Mouse (Mus musculus) embryonic facial prominence, embryonic 12.5 days (tissue): ENCODE results near the gene Elmo1. TPM values are rescaled to one million over a fixed set of nuclear protein-coding genes. Genes with fewer than 3 reads are reported as not detected.

Experiments used
- ATAC-seq: fragments of 200-750 bp; cut with Nextera tagmentation; 2 replicates; pipeline ENCODE4 v1.8.0; 2017; ENCODE audit not compliant: insufficient number of reproducible peaks, insufficient read depth, low FRiP score, low TSS enrichment
- H3K27ac ChIP-seq: fragments of 300-500 bp; sonication (generic); 2 replicates; pipeline ENCODE4 v1.5.1; 2016; ENCODE audit warnings: mild to moderate bottlenecking
- H3K27me3 ChIP-seq: fragments of 300-500 bp; sonication (generic); 2 replicates; pipeline ENCODE4 v1.6.1; 2016; ENCODE audit warnings: mild to moderate bottlenecking, moderate library complexity
- H3K36me3 ChIP-seq: fragments of 300-500 bp; sonication (generic); 2 replicates; pipeline ENCODE4 v1.6.1; 2016; ENCODE audit warnings: mild to moderate bottlenecking
- H3K4me1 ChIP-seq: fragments of 300-500 bp; sonication (generic); 2 replicates; pipeline ENCODE4 v1.6.1; 2016
- H3K4me2 ChIP-seq: fragments of 300-500 bp; sonication (generic); replicated peaks from 2 replicates; pipeline ENCODE4 v1.6.1; 2016; ENCODE audit warnings: mild to moderate bottlenecking, moderate library complexity
- H3K4me3 ChIP-seq: fragments of 300-500 bp; sonication (generic); 2 replicates; pipeline ENCODE4 v1.5.1; 2016; ENCODE audit warnings: mild to moderate bottlenecking
- H3K9ac ChIP-seq: fragments of 300-500 bp; sonication (generic); 2 replicates; pipeline ENCODE4 v1.6.1; 2016; ENCODE audit warnings: mild to moderate bottlenecking, moderate library complexity
- H3K9me3 ChIP-seq: fragments of 300-500 bp; sonication (generic); 2 replicates; pipeline ENCODE4 v1.6.1; 2016; ENCODE audit warnings: mild to moderate bottlenecking, moderate library complexity
- WGBS: fragments of 180-500 bp; shearing (Covaris S2); methylation state at CpG from one replicate; pipeline ENCODE4 v1.1.7; 2016; 5-methylcytosine and 5-hydroxymethylcytosine counted together
- polyA plus RNA-seq: library from polyadenylated mRNA; unstranded; fragments of >200 nt; fragmentation: Nextera tagmentation; extraction: Ambion mirVana; gene quantifications from 2 replicates; pipeline ENCODE4 v1.2.1, GENCODE M21; 2016

The Elmo1 gene
- polyA plus RNA-seq, 1 experiment from 2014 or later: 11.1 TPM

DNA sequence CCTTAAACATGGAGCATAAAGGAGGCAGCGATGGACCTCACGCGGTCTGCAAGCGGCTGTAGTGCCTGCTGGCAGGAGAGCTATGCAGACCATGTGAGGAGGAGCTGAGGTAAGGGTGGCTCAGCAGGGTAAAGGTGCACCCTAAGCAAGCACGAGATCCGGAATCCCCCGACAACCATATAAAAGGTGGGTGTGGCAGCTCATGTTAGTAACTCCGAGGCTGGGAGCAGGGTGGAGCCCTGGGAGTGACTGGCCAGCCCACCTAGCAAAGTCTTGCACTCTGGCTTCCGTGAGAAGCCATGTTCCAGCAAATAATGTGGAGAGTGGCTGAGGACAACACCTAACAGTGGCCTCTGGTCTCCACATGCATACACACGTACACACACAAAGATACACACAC lies 466.3 kb downstream of the Elmo1 start:
- H3K4me2 ChIP-seq: no peak overlapping the region
- no peak overlapping the region for H3K9ac ChIP-seq
- H3K27ac ChIP-seq: no peak overlapping the region
- ATAC-seq: no peak
- H3K9me3 ChIP-seq: no peaks in the 10 kb centered on the region
- no peak overlapping the region for H3K4me3 ChIP-seq
- H3K27me3 ChIP-seq: no peaks in the 10 kb centered on the region
- no peaks in the 10 kb centered on the region for H3K36me3 ChIP-seq
- WGBS: 88% methylated on average over 10 of the region's 10 CpGs
- H3K4me1 ChIP-seq: no peaks in the 10 kb centered on the region

DNA sequence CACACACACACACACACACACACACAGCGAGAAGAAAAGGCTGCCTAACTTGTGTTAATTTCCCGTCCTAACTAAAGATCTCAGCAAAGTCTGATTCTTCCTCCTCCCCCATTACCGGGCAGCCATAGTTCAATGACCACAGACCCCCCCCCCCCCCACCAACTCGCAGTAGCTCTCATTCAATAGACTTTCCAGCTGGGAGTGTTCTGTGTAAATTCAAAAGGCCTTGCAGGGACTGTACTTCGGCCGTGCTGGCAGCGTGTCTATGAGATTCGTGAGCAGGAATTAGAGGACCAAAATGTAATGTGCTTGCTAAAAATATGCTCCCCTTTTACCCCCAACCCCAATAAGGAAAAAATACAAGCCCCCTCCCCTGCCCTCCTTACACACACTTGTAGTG lies 466.8 kb downstream of the Elmo1 start:
- Histone ChIP-seq H3K27me3 (no peaks in the 10 kb centered on the region), H3K27ac (no peak overlapping the region), H3K36me3 (no peaks in the 10 kb centered on the region), H3K9ac (no peak overlapping the region), H3K4me2 (no peak overlapping the region), H3K4me1 (no peaks in the 10 kb centered on the region), H3K9me3 (no peaks in the 10 kb centered on the region), H3K4me3 (no peak overlapping the region)
- 83% methylated on average over 8 of the region's 8 CpGs for WGBS
- ATAC-seq: no peak

DNA sequence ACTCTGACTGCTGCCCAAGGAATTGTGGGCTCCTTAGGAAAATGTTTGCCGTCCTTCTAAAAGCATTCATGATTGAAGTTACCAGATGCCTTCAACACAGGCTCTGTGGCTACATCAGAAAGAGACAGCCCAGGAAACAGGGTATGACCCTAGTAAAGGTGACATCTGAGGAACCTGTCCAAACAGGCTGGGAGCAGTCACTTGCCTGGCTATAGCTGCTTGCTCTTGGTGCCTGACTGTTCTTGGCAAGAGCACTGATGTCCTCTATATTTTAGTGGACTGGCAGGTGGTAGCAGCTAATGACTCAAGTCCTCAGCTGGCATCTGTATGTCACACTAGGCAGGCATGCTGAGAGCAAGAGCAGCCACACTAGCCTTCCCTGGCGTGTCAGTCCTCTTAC lies 468.0 kb downstream of the Elmo1 start:
- ATAC-seq: no peak
- WGBS: 86% methylated on average over 2 of the region's 2 CpGs
- no peak overlapping the region for H3K4me3 ChIP-seq
- no peaks in the 10 kb centered on the region for H3K36me3 ChIP-seq
- H3K27ac ChIP-seq: no peak overlapping the region
- no peak overlapping the region for H3K4me2 ChIP-seq
- no peaks in the 10 kb centered on the region for H3K4me1 ChIP-seq
- no peaks in the 10 kb centered on the region for H3K9me3 ChIP-seq
- no peak overlapping the region for H3K9ac ChIP-seq
- no peaks in the 10 kb centered on the region for H3K27me3 ChIP-seq

DNA sequence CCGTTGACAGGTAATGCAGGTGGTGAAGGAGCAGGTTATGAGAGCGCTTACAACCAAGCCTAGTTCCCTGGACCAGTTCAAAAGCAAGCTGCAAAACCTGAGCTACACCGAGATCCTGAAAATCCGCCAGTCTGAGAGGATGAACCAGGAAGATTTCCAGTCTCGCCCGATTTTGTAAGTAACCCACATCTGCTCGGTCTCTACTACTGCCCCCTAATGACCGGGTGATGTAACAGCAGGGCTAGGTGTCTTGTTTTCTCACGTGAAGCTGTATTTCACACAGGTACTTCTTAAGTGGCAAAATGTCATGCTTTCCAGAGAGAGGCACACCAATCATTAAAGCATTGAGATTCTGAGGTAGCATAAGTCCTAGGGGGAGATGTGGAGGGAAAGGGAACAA lies 474.0 kb downstream of the Elmo1 start:
- Histone ChIP-seq H3K27me3 (no peaks in the 10 kb centered on the region), H3K4me1 (no peaks in the 10 kb centered on the region), H3K9me3 (no peaks in the 10 kb centered on the region), H3K27ac (no peak overlapping the region), H3K36me3 (no peaks in the 10 kb centered on the region), H3K4me2 (no peak overlapping the region), H3K9ac (no peak overlapping the region), H3K4me3 (no peak overlapping the region)
- ATAC-seq: no peak
- WGBS: 85% methylated on average over 9 of the region's 9 CpGs

DNA sequence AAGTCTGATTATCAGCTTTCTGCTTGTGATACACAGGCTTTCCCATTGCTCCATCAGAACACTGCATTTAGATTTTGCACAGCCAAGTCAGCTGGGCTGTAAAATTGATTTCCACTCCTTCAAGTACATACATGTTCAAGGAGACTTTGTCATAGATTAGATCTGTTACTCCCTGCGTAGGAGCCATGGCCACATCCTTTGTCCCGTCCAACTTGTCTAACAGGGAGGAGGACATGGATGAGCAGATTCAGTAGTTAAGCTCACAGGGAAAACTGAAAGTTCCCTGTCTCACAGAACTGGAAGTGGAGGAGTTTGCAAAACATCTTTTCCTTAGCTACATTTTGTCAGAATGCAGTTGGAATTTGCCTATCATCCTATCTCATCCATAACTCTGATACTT lies 484.8 kb downstream of the Elmo1 start:
- H3K9ac ChIP-seq: no peak overlapping the region
- 81% methylated on average over 2 of the region's 2 CpGs for WGBS
- no peak overlapping the region for H3K4me3 ChIP-seq
- H3K27me3 ChIP-seq: no peaks in the 10 kb centered on the region
- H3K4me2 ChIP-seq: no peak overlapping the region
- no peaks in the 10 kb centered on the region; the same call in 1 of the 2 replicates for H3K9me3 ChIP-seq
- no peaks in the 10 kb centered on the region for H3K4me1 ChIP-seq
- H3K27ac ChIP-seq: no peak overlapping the region
- no peak for ATAC-seq
- no peaks in the 10 kb centered on the region for H3K36me3 ChIP-seq

DNA sequence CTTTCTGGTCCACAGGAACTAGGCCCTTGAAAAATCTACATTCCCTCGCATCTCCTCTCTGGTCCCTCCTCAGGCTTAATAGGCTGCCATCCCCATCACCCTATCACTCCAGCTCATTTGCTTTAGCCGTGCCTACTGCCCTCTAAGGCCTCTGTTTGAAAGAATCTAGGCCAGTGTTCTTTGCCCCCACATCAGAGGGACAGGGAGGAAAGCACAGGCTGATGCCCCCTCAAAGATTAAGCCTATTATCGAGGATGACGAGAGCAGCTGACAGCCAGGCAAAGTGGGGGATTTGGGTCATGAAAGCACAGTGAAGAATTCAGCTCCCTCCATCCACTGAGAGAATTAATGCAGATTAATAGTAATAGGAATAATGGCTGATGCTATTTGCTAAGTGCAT lies 495.5 kb downstream of the Elmo1 start:
- Histone ChIP-seq H3K4me1 (no peaks in the 10 kb centered on the region), H3K9ac (no peak overlapping the region), H3K4me2 (no peak overlapping the region), H3K9me3 (no peaks in the 10 kb centered on the region), H3K27me3 (no peaks in the 10 kb centered on the region), H3K36me3 (no peaks in the 10 kb centered on the region), H3K27ac (no peak overlapping the region), H3K4me3 (no peak overlapping the region)
- ATAC-seq: no peak
- WGBS: 66% methylated on average over 4 of the region's 4 CpGs

DNA sequence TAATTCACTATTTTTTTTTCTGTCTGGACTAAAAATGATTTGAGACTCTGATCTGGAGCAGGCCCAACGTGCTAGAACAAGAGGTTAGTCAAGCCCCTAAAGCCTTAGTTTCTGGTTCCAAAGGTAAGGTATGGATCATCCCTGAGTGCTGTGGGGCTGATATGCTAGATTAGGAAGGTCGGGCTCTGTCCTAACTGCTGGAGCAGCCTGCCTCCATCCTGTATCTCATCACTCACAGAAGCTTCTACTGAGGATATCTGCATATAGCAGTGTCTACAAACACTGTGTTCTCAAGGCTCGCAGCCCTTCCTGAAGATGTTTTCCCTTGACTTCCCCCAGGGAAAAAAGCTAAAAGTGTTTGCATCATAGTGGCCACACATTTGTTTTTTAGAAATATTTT lies 496.1 kb downstream of the Elmo1 start:
- Histone ChIP-seq H3K36me3 (no peaks in the 10 kb centered on the region), H3K27me3 (no peaks in the 10 kb centered on the region), H3K4me1 (no peaks in the 10 kb centered on the region), H3K27ac (no peak overlapping the region), H3K9ac (no peak overlapping the region), H3K4me3 (no peak overlapping the region), H3K4me2 (no peak overlapping the region), H3K9me3 (no peaks in the 10 kb centered on the region)
- 81% methylated on average over 3 of the region's 3 CpGs for WGBS
- no peak for ATAC-seq

DNA sequence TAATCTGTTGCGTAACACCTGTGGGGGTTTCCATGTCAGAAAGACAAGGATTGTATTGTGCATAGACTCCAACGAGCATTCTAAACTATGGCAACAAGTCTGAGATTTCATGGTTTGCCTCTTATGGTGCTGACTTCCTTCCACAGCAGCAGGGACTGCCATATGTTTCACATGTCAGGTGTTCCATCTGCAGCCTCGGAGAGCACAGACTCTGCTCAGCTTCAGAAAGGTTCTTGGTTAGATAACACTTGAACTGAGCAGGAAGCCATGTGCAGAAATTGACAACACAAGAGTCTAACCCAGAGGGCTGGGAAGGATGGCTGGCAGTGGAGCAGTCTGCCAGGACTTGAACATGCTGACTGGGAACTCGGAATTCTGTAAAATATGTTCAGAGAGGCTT lies 500.6 kb downstream of the Elmo1 start:
- 73% methylated on average over 4 of the region's 4 CpGs for WGBS

DNA sequence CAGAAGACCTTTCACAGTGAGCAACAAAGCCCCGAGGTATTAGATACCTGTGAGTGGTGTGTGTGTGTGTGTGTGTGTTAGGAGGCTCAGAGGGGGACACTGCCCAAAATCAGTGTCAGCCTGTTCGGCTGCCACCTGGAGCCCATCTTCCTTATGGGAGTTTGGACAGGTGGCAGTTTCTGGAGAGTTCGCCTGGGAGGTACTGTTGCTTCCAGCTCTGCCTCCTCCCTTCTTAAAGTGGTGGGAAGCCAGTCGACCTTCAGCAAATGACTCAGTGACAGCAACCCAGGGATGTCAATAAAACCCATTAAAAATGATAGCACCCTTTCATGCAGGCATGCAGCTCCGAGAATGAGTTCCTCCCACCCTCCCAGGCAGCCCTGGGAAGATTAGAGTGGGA lies 506.9 kb downstream of the Elmo1 start:
- H3K27me3 ChIP-seq: no peaks in the 10 kb centered on the region
- H3K9me3 ChIP-seq: no peaks in the 10 kb centered on the region
- H3K4me1 ChIP-seq: no peaks in the 10 kb centered on the region
- 55% methylated on average over 5 of the region's 5 CpGs for WGBS
- ATAC-seq: no peak
- H3K36me3 ChIP-seq: no peaks in the 10 kb centered on the region
- no peak overlapping the region for H3K9ac ChIP-seq
- no peak overlapping the region for H3K27ac ChIP-seq
- no peak overlapping the region for H3K4me2 ChIP-seq
- H3K4me3 ChIP-seq: no peak overlapping the region

More for the DNA sequence above, 500.6 kb downstream of the Elmo1 start:
- no peaks in the 10 kb centered on the region for H3K36me3 ChIP-seq
- H3K9me3 ChIP-seq: no peaks in the 10 kb centered on the region
- no peak overlapping the region for H3K9ac ChIP-seq
- no peak overlapping the region for H3K4me3 ChIP-seq
- H3K27me3 ChIP-seq: no peaks in the 10 kb centered on the region
- no peak for ATAC-seq
- H3K4me1 ChIP-seq: no peaks in the 10 kb centered on the region
- H3K4me2 ChIP-seq: no peak overlapping the region
- no peak overlapping the region for H3K27ac ChIP-seq

DNA sequence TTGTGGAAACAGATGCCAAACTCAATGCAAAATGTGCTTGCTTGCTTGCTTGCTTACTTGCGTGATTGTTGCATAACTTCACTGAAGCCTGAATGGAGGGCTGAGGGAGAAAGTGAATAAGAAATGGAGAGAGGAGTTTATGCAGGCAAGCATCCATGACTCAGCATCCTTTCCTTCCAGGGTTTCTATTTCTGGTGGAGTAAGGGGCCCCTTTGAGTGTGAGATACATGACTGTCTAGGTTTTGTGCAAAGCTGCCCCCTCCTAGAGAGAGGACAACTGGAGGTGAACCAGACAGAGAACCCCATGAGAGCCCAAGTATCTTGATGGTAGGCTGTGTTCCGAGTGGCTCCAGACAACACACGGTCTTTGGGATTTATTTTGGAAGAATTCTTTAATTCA lies 508.2 kb downstream of the Elmo1 start:
- H3K4me3 ChIP-seq: no peak overlapping the region
- no peak overlapping the region for H3K9ac ChIP-seq
- no peaks in the 10 kb centered on the region for H3K4me1 ChIP-seq
- no peak overlapping the region for H3K27ac ChIP-seq
- no peaks in the 10 kb centered on the region for H3K27me3 ChIP-seq
- 97% methylated on average over 3 of the region's 3 CpGs for WGBS
- no peak overlapping the region for H3K4me2 ChIP-seq
- no peaks in the 10 kb centered on the region for H3K36me3 ChIP-seq
- ATAC-seq: no peak
- no peaks in the 10 kb centered on the region for H3K9me3 ChIP-seq

DNA sequence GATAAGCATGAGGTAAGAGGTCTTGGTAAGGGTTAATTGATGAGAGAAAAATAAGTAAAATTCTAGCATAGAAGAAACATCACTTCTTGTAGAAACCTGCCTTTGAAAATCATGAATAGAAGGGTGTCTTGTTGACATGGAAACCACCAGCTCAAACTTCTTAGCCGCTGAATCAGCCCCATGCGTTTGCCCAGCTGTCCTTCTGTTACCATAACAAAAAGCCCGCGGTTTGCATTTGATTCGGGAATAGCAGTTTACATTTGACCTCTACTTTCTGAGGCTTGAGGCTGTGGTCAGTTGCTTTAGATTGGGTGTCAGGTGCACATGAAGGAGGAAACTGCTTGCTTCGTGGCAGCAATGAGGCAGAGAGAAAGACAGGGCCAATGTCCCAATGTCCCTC lies 509.9 kb downstream of the Elmo1 start:
- 43% methylated on average over 6 of the region's 6 CpGs for WGBS
- H3K27ac ChIP-seq: no peak overlapping the region
- no peaks in the 10 kb centered on the region for H3K36me3 ChIP-seq
- no peak overlapping the region for H3K4me3 ChIP-seq
- no peaks in the 10 kb centered on the region for H3K4me1 ChIP-seq
- H3K9ac ChIP-seq: no peak overlapping the region
- H3K9me3 ChIP-seq: no peaks in the 10 kb centered on the region
- no peak for ATAC-seq
- no peak overlapping the region for H3K4me2 ChIP-seq
- H3K27me3 ChIP-seq: no peaks in the 10 kb centered on the region

DNA sequence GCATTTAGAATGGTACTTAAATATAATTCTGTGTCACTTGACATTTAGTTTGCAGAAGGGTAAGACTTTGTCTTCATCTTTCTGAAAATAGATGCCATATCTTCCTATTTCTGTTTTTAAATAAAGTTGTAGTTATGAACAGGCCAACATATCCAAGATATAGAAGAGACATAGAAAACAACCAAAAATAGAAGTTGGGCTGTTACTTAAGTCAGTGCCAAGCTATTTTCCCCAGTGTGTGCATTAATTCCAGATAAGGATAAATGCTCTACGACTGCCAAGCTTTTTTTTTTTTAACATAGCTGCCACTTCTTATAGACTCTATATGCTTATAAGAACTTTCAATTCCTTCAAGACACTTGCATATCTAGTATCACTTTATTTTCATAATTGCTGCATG lies 511.0 kb downstream of the Elmo1 start:
- no peaks in the 10 kb centered on the region for H3K36me3 ChIP-seq
- no peak overlapping the region for H3K27ac ChIP-seq
- no peak overlapping the region for H3K4me3 ChIP-seq
- no peaks in the 10 kb centered on the region for H3K4me1 ChIP-seq
- 64% methylated on average over 1 of the region's 1 CpGs for WGBS
- no peaks in the 10 kb centered on the region for H3K9me3 ChIP-seq
- H3K4me2 ChIP-seq: no peak overlapping the region
- no peaks in the 10 kb centered on the region for H3K27me3 ChIP-seq
- ATAC-seq: no peak
- H3K9ac ChIP-seq: no peak overlapping the region

DNA sequence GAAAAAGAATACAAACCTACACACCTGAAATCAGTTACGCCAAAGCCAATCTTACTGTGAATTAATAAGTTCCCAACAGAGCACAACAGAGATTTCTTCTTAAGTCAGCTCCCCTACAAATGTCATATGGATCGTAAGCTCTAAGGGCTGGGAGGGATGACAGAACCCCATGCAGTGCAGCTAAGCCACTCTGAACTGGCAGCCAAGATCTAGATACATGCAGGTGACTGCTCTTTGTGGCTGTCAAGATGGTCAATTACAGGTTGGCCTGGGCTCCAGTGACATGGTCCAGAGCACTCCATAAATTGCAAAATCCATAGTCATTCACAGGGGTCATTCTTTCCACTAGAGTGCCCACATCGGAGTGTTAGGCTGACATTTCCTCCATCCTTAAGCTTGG lies 516.5 kb downstream of the Elmo1 start:
- Histone ChIP-seq H3K9me3 (no peaks in the 10 kb centered on the region), H3K4me2 (no peak overlapping the region), H3K27me3 (no peaks in the 10 kb centered on the region), H3K36me3 (no peaks in the 10 kb centered on the region), H3K4me1 (no peaks in the 10 kb centered on the region), H3K4me3 (no peak overlapping the region), H3K27ac (no peak overlapping the region), H3K9ac (no peak overlapping the region)
- WGBS: 83% methylated on average over 3 of the region's 3 CpGs
- ATAC-seq: no peak
